Mouse (Mus musculus): ENCODE measurements around the gene Olfr819.

DNA sequence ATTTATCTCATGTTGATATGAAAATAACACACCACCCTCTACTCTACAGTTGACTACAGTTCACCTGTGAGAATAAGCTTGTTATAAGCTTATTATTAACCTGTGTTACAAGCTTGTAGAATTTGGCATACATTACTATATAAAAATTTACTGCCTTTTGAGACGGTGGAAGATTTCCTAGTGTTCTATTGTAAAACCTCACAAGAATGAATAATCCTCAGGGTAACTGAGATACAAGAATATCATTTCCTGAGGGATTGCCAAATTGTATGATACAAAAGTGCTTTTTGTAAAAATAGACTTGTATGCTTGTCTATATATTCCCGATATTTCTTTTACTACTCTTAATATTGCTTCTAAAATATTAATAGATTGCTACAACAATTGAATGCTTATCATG is 18.1 kb downstream of the Olfr819 start, which contains the start of gene Olfr818:
- TF ChIP-seq CTCF (IDR thresholded peaks at IDR 0.05), result no peak
- no peak for TF ChIP-seq EP300 (IDR thresholded peaks at IDR 0.05; ENCODE audit: insufficient read depth, low read depth, low read length)
- TF ChIP-seq POLR2A (IDR thresholded peaks at IDR 0.05; ENCODE audit: insufficient read depth, low read depth, low read length), result no peak

All from heart, adult 2 months (tissue).